Mouse (Mus musculus): Measurements from ENCODE around the gene Spns2.
A peak's percentile ranks its signal among the peaks of the same experiment; 100 is the strongest.
"Not testable (repeated sequence)": the region's sequence is repeated elsewhere in the genome, so short reads cannot be mapped to it uniquely, and the experiment has no call there.

The Spns2 gene

DNA sequence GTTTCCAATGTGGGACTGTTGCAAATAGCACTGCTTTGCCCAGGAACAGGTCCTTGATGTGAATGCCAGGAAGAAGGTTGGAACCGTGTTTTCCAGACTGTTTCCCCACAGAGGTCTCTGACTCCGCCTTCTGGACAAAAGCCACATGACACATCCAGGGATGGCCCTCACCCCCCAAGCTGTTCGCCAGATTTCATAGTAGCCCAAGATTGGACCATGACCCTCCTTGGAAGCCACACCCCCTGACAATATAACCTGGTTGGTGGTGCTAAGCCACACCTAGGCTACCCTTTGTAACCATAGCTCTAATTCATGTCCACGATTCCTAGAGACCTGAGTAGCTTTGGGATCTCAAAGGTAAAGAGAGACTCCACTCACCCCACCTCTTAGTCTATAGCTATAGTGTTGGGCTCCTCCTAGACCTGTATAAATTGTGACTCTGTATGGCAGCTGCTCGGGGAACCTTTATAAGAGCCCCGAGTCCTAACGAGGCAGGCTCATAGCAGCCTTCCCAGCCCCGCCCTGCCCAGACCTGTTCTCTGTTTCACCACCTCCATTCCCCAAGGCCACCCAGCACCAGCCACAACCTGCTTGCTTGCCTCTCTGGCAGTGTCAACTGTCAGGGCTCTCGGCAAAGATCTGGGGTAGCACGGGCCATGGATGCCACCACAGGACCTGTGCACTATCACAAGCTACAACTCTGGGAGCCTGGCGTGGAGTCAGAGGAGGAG, 54.6 kb downstream of the Spns2 start, which contains the start of gene Ggt6:
Ggt6 (plus strand) TSS at position 564 of the 731 bp plus-strand sequence.
- no peak for DNase-seq

- DNase-seq = not testable (repeated sequence)
Observed at GRCm38 (mm10) chr11:72430311-72431068, 59.2 kb downstream of the Spns2 start.

DNA sequence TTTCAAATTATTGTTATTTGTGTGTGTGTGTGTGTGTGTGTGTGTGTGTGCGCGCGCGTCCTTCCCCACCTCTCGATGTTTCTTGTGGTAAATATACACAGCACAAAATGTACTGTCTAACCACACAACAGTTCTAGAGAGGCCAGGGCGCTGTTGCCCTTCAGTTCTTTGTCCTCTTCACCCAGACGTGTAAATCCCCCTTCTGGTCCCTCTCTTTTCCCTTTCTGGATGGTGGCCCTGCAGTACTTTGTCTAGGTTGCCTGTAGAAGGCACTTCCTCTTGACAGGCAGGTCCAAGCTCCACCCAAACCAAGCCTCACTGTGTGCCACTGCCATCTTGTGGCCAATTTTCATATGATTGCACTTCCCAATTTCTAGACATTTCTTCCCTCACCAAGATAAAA, 60.4 kb downstream of the Spns2 start:
- peak; percentile 87 for DNase-seq

DNA sequence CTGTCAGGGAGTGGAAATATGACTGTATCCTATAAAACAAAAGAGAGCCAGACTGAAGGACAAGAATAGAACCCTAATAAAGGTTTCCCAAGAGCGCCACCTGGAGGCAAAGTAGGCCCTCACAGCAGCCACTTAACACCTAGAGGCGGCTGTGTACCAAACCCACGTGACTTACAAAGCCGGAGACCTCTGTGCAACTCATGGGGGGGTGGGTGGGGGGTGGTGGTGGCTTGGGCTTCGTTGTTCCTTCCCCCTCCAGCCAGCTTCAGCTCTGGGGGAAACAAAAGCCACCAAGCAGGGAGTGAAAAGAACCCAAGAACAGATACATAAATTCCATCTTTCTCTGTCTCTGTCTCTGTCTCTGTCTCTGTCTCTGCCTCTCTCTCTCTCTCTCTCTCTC, 61.0 kb downstream of the Spns2 start:
- peak; percentile 87 for DNase-seq

GRCm38 (mm10) chr11:72426884-72427283, 62.8 kb downstream of the Spns2 start:
- DNase-seq = no peak

- DNase-seq = no peak
Observed at GRCm38 (mm10) chr11:72425201-72425600, 64.5 kb downstream of the Spns2 start.

GRCm38 (mm10) chr11:72423686-72424085, 66.0 kb downstream of the Spns2 start:
- DNase-seq = no peak

DNA sequence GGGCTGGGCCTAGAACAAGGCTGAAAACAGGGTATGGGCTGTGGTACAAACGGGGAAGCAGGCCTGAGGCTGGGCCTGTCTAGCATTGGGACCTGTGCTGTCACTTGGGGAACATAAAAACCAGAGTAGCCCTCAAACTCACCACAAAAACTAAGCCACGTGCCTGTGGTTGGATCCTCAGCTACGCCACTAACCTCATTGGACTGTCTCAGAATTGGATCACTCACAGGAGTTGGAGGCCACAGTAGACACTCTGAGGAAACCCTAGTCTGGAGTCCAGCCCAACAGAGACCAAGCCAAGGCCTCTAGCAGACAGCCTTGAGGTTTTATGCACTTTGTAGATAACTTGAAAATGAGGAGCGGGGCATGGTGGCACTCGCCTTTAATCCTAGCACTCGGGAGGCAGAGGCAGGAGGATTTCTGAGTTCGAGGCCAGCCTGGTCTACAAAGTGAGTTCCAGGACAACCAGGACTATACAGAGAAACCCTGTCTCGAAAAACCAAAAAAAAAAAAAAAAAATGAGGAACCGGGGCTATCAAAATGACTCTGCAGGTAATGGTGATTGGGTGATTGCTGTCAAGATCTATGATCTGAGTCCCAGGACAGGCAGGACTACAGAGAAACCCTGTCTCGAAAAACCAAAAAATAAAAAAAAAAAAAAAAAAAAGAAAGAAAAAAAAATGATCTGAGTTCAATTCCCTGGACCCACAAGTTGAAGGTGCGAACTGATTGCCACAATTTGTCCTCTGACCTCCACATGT, 68.0 kb downstream of the Spns2 start:
- no peak for DNase-seq

DNA sequence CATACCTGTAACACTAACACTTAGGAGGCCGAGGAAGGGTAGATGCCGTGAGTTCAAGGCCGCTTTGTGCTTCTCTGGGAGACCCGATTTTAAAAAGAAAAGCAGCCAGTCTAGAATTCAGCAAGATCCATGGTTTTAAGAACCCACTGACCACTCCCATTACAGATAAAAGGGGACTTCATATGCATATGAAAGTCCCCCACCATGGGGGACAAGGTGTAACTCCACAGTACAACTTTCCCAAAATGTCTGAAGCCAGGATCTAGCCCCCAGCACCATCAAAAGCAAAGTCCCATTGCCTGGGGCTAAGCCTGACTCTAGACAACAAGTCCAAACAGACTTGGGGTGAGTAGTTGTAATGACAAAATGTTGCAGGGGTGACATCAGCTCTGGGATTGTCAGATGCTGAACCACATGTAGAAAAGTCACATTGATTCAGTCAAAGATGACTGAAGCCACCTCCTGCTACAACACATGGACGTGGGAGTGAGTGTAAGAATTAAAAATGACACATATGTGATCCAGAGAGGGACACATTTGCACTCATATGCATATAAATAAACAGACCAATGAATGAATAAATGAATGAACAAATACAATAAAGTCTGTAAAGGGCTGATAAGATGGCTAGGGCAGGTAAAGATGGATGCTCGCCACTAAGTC, 69.1 kb downstream of the Spns2 start:
- DNase-seq = no peak

DNA sequence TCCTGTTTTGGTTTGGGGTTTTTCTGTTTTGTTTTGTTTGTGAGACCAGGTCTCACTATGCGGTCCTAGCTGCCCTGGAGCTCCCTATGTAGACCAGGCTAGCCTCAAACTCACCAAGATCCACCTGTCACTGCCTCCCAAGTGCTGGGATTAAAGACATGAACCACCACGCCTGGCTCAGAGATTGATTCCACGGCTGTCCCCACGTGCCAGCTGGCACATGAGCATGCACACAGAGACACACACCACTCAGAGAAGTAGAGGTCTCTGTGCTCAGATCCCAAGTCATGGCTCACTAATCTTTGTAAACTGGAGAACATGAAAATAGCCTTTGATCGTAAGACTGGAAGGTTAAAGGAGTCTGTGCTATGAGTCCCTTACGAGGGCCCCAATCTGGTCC, 70.7 kb downstream of the Spns2 start:
- no peak for DNase-seq

GRCm38 (mm10) chr11:72418227-72418626, 71.5 kb downstream of the Spns2 start:
- DNase-seq = no peak

- peak; percentile 21 for DNase-seq
Observed at GRCm38 (mm10) chr11:72417376-72417775, 72.3 kb downstream of the Spns2 start.

GRCm38 (mm10) chr11:72416666-72417065, 73.0 kb downstream of the Spns2 start:
- DNase-seq = no peak

- DNase-seq = no peak
Observed at GRCm38 (mm10) chr11:72415155-72415554, 74.5 kb downstream of the Spns2 start.

DNA sequence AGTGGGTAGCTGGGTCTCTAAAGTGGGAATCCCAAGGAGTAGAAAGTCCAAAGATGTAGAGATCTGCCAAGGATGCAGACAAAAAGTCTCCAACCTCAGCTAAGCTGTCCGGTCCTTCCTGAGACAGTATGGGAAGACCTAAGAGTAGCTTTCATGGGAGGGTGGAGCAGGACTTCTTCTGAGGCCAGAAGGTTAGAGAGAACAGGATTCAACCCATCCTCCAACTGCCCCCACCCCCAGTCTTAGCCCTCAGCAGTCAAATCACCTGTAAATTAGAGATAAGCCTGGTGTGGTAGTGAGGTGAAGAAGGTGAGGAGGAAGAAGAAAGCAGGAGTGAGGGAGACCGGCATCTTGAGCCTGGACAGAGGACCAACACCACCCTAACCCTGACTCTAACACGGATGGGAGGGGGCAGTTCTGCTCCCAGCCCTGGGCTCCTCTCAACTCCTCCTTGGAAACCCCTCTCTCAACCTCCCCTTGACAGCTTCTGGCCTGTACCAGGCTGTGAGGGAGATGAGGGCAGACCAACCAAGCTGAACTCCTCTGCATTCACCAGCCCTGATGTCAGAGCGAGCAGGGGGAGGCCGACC, 76.0 kb downstream of the Spns2 start:
- DNase-seq = no peak

GRCm38 (mm10) chr11:72413016-72413415, 76.7 kb downstream of the Spns2 start:
- DNase-seq = no peak

DNA sequence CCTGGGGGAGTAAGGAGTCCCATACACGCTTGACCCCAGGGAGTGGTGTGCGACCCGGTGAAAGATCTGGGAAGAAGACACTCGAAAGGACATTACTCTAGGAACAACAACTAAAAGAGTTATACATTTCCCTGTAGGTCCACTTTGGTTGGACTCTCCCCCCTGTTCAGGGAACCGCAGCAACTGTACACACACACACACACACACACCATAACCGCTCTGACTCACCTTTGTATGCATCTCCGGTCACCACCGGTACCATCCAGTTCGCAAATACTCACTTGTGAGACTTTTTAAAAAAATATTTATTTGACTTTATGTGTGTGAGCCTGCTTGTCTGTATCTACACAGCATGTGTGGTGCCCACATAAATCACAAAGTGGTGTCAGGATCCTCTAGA, 77.8 kb downstream of the Spns2 start:
- no peak for DNase-seq

DNA sequence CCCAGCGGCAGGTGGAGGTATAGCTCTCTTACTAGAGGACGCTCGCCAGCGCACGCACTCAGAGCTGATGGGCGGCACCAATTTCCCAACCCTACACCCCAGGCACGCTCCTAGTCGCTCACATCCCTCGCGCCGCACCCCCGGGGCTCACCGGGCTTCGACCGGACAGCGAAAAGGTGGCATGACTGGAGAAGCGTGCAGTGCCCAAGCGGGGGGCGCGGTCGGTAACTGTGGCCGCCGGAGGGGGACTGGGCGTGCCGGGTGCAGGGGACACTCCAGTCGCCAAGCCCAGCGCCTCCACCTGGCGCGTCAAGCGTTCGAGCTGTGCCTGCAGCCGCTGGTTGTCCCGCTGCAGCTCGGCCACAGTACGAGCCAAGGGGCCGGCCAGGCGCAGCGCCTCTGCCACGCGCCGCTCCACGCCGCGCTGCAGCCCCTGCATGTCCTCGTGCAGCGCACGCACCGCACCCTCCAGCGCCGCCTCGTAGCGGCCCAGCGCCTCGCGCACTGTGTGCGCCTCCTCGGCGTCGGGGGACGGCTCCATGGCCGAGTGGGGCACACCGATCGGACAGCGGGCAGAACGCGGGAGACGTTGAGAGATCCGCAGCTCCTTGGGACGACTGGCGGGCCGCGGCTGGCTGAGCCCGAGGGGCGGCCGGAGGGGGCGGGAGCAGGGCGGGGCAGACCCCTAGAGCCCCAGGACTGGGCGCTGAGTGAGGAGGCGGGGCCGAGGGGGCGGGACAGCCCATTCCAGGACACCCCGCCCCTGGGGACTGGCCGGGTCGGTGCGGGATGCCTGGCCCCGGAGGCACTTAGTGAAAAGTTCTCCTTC, 78.4 kb downstream of the Spns2 start, which contains the start of gene Smtnl2:
Smtnl2 (minus strand) TSS at position 621 of the 829 bp plus-strand sequence.
- peak; percentile 84 for DNase-seq

GRCm38 (mm10) chr11:72410521-72411092, 79.1 kb downstream of the Spns2 start:
- peak; percentile 51 for DNase-seq

GRCm38 (mm10) chr11:72409649-72410385, 79.9 kb downstream of the Spns2 start:
- DNase-seq = no peak
